Mouse (Mus musculus): ENCODE data around the gene Olfr963. TPM values are rescaled to one million over a fixed set of nuclear protein-coding genes. Genes with fewer than 3 reads are reported as not detected.
"Not testable (repeated sequence)": the region's sequence is repeated elsewhere in the genome, so short reads cannot be mapped to it uniquely, and the experiment has no call there.

Gene Olfr963
- polyA plus RNA-seq, 1 experiment from 2014 or later: not detected

- 66% methylated on average over 2 of the region's 2 CpGs for WGBS
- TF ChIP-seq CTCF (IDR thresholded peaks at IDR 0.05; ENCODE audit: low read depth) (no peak), EP300 (optimal IDR thresholded peaks at IDR 0.05) (no peak)
- no peak overlapping the region for H3K4me2 ChIP-seq (replicated peaks; ENCODE audit: low read depth)
- H3K9me3 ChIP-seq (ENCODE audit: control insufficient read depth, low read length): no peaks in the 10 kb centered on the region
- no peak overlapping the region for H3K4me3 ChIP-seq (ENCODE audit: low read depth, low read length)
- no peak for ATAC-seq (ENCODE audit: low FRiP score, low TSS enrichment)
- H3K27me3 ChIP-seq (ENCODE audit: control insufficient read depth, insufficient read depth, low read length): no peaks in the 10 kb centered on the region
- H3K27ac ChIP-seq (replicated peaks): no peak overlapping the region
- H3K36me3 ChIP-seq (ENCODE audit: control insufficient read depth, insufficient read depth, low read length): no peaks in the 10 kb centered on the region
- no peak for DNase-seq (ENCODE audit: low spot score)
- no peaks in the 10 kb centered on the region for H3K4me1 ChIP-seq (replicated peaks; ENCODE audit: control insufficient read depth, insufficient read depth)
- H3K9ac ChIP-seq (ENCODE audit: low read length): no peak overlapping the region
Measured at GRCm38 (mm10) chr9:39679280-39679679, 12.3 kb downstream of the Olfr963 start.

DNA sequence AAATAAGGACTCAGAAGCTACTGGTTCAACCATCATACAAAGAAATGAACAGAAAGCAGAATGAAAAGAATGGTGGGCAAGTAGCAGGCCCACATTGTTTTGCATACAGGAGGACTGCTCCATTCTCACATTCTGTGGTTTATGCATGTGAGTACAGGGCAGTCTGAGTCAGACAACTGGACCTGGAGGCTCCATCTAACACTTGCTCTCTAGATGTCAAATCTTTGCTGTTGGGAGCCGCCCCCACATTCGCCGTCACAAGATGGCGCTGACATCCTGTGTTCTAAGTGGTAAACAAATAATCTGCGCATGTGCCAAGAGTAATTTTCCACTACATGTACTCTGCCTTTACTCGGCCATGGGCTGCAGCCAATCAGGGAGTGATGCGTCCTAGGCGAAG lies 34.1 kb downstream of the Olfr963 start:
- H3K4me3 ChIP-seq (ENCODE audit: low read depth, low read length); H3K27ac ChIP-seq (replicated peaks); H3K9ac ChIP-seq (ENCODE audit: low read length); DNase-seq (ENCODE audit: low spot score); H3K4me1 ChIP-seq (replicated peaks; ENCODE audit: control insufficient read depth, insufficient read depth); H3K27me3 ChIP-seq (ENCODE audit: control insufficient read depth, insufficient read depth, low read length); H3K4me2 ChIP-seq (replicated peaks; ENCODE audit: low read depth); ATAC-seq (ENCODE audit: low FRiP score, low TSS enrichment); H3K36me3 ChIP-seq (ENCODE audit: control insufficient read depth, insufficient read depth, low read length); H3K9me3 ChIP-seq (ENCODE audit: control insufficient read depth, low read length): not testable (repeated sequence)
- WGBS: 84% methylated on average over 6 of the region's 8 CpGs

- Histone ChIP-seq H3K9me3 (ENCODE audit: control insufficient read depth, low read length) (no peaks in the 10 kb centered on the region), H3K9ac (ENCODE audit: low read length) (no peak within 1 kb of the TSS), H3K4me3 (ENCODE audit: low read depth, low read length) (no peak within 1 kb of the TSS), H3K36me3 (ENCODE audit: control insufficient read depth, insufficient read depth, low read length) (no peaks in the 10 kb centered on the region), H3K27me3 (ENCODE audit: control insufficient read depth, insufficient read depth, low read length) (no peaks in the 10 kb centered on the region), H3K4me1 (replicated peaks; ENCODE audit: control insufficient read depth, insufficient read depth) (no peaks in the 10 kb centered on the region), H3K27ac (replicated peaks) (no peak within 1 kb of the TSS), H3K4me2 (replicated peaks; ENCODE audit: low read depth) (no peak within 1 kb of the TSS)
- DNase-seq (ENCODE audit: low spot score) (no peak), ATAC-seq (ENCODE audit: low FRiP score, low TSS enrichment) (no peak)
- no peak for TF ChIP-seq EP300 (optimal IDR thresholded peaks at IDR 0.05)
- TF ChIP-seq CTCF (IDR thresholded peaks at IDR 0.05; ENCODE audit: low read depth): no peak
Measured at GRCm38 (mm10) chr9:39707017-39707416, 40.0 kb downstream of the Olfr963 start, which contains the start of gene Olfr149. Gene Olfr149 (minus strand): TSS chr9:39707117.

GRCm38 (mm10) chr9:39708958-39709357 lies 42.0 kb downstream of the Olfr963 start:
- Histone ChIP-seq H3K9ac (ENCODE audit: low read length) (no peak overlapping the region), H3K4me2 (replicated peaks; ENCODE audit: low read depth) (no peak overlapping the region), H3K4me3 (ENCODE audit: low read depth, low read length) (no peak overlapping the region), H3K4me1 (replicated peaks; ENCODE audit: control insufficient read depth, insufficient read depth) (no peaks in the 10 kb centered on the region), H3K27me3 (ENCODE audit: control insufficient read depth, insufficient read depth, low read length) (no peaks in the 10 kb centered on the region), H3K9me3 (ENCODE audit: control insufficient read depth, low read length) (no peaks in the 10 kb centered on the region), H3K36me3 (ENCODE audit: control insufficient read depth, insufficient read depth, low read length) (no peaks in the 10 kb centered on the region), H3K27ac (replicated peaks) (no peak overlapping the region)
- DNase-seq (ENCODE audit: low spot score) (no peak), ATAC-seq (ENCODE audit: low FRiP score, low TSS enrichment) (no peak)
- whole genome bisulfite sequencing: 48% methylated on average over 3 of the region's 3 CpGs
- no peak for TF ChIP-seq EP300 (optimal IDR thresholded peaks at IDR 0.05)
- TF ChIP-seq CTCF (IDR thresholded peaks at IDR 0.05; ENCODE audit: low read depth): no peak

DNA sequence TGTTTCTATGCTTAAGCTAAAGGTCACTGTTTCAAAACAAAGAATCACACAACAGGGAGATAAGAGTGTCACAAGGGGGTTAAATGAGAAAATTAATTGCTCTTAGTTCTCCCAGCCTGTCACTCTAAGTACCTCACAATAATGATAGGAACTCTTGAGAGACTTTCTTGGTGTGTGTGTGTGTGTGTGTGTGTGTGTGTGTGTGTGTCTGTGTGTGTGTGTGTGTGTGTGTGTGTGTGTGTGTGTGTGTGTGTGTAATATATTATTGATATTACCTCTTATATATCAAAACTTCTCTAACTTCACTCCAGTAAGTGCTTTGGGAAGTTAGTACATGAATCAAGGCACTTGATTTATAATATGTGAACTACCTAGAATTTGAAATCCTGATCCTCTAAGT lies 44.0 kb downstream of the Olfr963 start, which contains the start of gene Olfr965:
Gene Olfr965, plus strand, starts transcription at position 301 of the 400 bp plus-strand sequence.
- Histone ChIP-seq H3K4me2 (replicated peaks; ENCODE audit: low read depth) (no peak within 1 kb of the TSS), H3K4me3 (ENCODE audit: low read depth, low read length) (no peak within 1 kb of the TSS), H3K27ac (replicated peaks) (no peak within 1 kb of the TSS), H3K9me3 (ENCODE audit: control insufficient read depth, low read length) (no peaks in the 10 kb centered on the region), H3K4me1 (replicated peaks; ENCODE audit: control insufficient read depth, insufficient read depth) (no peaks in the 10 kb centered on the region), H3K36me3 (ENCODE audit: control insufficient read depth, insufficient read depth, low read length) (no peaks in the 10 kb centered on the region), H3K9ac (ENCODE audit: low read length) (no peak within 1 kb of the TSS), H3K27me3 (ENCODE audit: control insufficient read depth, insufficient read depth, low read length) (no peaks in the 10 kb centered on the region)
- DNase-seq (ENCODE audit: low spot score) (no peak), ATAC-seq (ENCODE audit: low FRiP score, low TSS enrichment) (no peak)
- TF ChIP-seq EP300 (optimal IDR thresholded peaks at IDR 0.05) (no peak), CTCF (IDR thresholded peaks at IDR 0.05; ENCODE audit: low read depth) (no peak)

Other genes with a start within 250 kb of the Olfr963 start
- not detected in 2 replicates for gene Olfr952, start 240.1 kb upstream of the Olfr963 start, polyA plus RNA-seq (2015; fragmentation: Nextera tagmentation; extraction: Ambion mirVana)
- gene Olfr954, start 210.5 kb upstream of the Olfr963 start, polyA plus RNA-seq (2015; fragmentation: Nextera tagmentation; extraction: Ambion mirVana): 0.02 TPM in 1 of 2 replicates, not detected in the other
- not detected in 2 replicates for gene Olfr955, start 195.3 kb upstream of the Olfr963 start, polyA plus RNA-seq (2015; fragmentation: Nextera tagmentation; extraction: Ambion mirVana)
- gene Olfr44, start 173.2 kb upstream of the Olfr963 start, polyA plus RNA-seq (2015; fragmentation: Nextera tagmentation; extraction: Ambion mirVana): not detected in 2 replicates
- gene Olfr957, start 151.4 kb upstream of the Olfr963 start, polyA plus RNA-seq (2015; fragmentation: Nextera tagmentation; extraction: Ambion mirVana): not detected in 2 replicates
- not detected in 2 replicates for gene Olfr958, start 113.2 kb upstream of the Olfr963 start, polyA plus RNA-seq (2015; fragmentation: Nextera tagmentation; extraction: Ambion mirVana)
- not detected in 2 replicates for gene Olfr959, start 91.6 kb upstream of the Olfr963 start, polyA plus RNA-seq (2015; fragmentation: Nextera tagmentation; extraction: Ambion mirVana)
- gene AW551984, start 62.8 kb upstream of the Olfr963 start, polyA plus RNA-seq (2015; fragmentation: Nextera tagmentation; extraction: Ambion mirVana): 10.6 and 12.5 TPM in 2 replicates
- not detected in 2 replicates for gene Olfr148, start 56.5 kb upstream of the Olfr963 start, polyA plus RNA-seq (2015; fragmentation: Nextera tagmentation; extraction: Ambion mirVana)
- not detected in 2 replicates for gene Olfr960, start 45.8 kb upstream of the Olfr963 start, polyA plus RNA-seq (2015; fragmentation: Nextera tagmentation; extraction: Ambion mirVana)
- not detected in 2 replicates for gene Olfr961, start 22.1 kb upstream of the Olfr963 start, polyA plus RNA-seq (2015; fragmentation: Nextera tagmentation; extraction: Ambion mirVana)
- not detected in 2 replicates for gene Olfr149, start 39.9 kb downstream of the Olfr963 start, polyA plus RNA-seq (2015; fragmentation: Nextera tagmentation; extraction: Ambion mirVana)
- not detected in 2 replicates for gene Olfr965, start 44.1 kb downstream of the Olfr963 start, polyA plus RNA-seq (2015; fragmentation: Nextera tagmentation; extraction: Ambion mirVana)
- not detected in 2 replicates for gene Olfr150, start 63.8 kb downstream of the Olfr963 start, polyA plus RNA-seq (2015; fragmentation: Nextera tagmentation; extraction: Ambion mirVana)
- gene Olfr967, start 79.0 kb downstream of the Olfr963 start, polyA plus RNA-seq (2015; fragmentation: Nextera tagmentation; extraction: Ambion mirVana): not detected in 2 replicates
- not detected in 2 replicates for gene Olfr968, start 116.0 kb downstream of the Olfr963 start, polyA plus RNA-seq (2015; fragmentation: Nextera tagmentation; extraction: Ambion mirVana)
- not detected in 2 replicates for gene Olfr969, start 123.7 kb downstream of the Olfr963 start, polyA plus RNA-seq (2015; fragmentation: Nextera tagmentation; extraction: Ambion mirVana)
- gene Olfr970, start 141.7 kb downstream of the Olfr963 start, polyA plus RNA-seq (2015; fragmentation: Nextera tagmentation; extraction: Ambion mirVana): not detected in 2 replicates
- gene Olfr971, start 169.7 kb downstream of the Olfr963 start, polyA plus RNA-seq (2015; fragmentation: Nextera tagmentation; extraction: Ambion mirVana): not detected in 2 replicates
- not detected in 2 replicates for gene Olfr972, start 199.2 kb downstream of the Olfr963 start, polyA plus RNA-seq (2015; fragmentation: Nextera tagmentation; extraction: Ambion mirVana)
- not detected in 2 replicates for gene Olfr229, start 240.1 kb downstream of the Olfr963 start, polyA plus RNA-seq (2015; fragmentation: Nextera tagmentation; extraction: Ambion mirVana)

All from stomach, postnatal 0 days (tissue).